Mouse (Mus musculus): ENCODE results near the gene Ptpre. TPM values are rescaled to one million over a fixed set of nuclear protein-coding genes. Genes with fewer than 3 reads are reported as not detected.

Gene Ptpre
- total and polyA plus RNA-seq, 2 experiments, result 0.75 to 1.1 TPM

DNA sequence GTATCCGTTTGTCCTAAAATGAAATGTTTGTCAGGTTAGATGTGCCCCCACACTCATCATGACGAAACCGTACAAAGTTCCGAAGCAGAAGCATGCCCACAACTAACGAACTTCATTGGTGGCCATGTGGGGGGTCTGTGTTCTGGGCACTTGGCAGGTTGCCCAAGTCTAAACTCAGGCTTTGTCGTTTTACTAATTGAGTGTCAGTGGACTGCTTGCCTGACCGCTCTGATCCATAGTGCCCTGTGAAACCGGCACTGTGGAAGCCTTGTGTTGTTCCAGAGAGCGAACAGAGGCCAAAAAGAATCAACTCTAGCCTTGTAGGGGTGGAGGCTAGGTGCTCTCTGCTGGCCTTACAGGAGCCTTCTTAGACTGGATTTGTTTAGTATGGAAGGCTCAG, 91.7 kb downstream of the Ptpre start:
- Histone ChIP-seq H3K79me2 (ENCODE audit: control insufficient read depth, insufficient read depth, low read length) (no peaks in the 10 kb centered on the region), H3K27ac (replicated peaks; ENCODE audit: insufficient read depth, low read depth, low read length) (no peak overlapping the region), H3K36me3 (ENCODE audit: control insufficient read depth, insufficient read depth, low read length) (no peaks in the 10 kb centered on the region), H3K27me3 (ENCODE audit: control insufficient read depth, insufficient read depth, low read length) (no peaks in the 10 kb centered on the region), H3K9ac (ENCODE audit: low read depth, low read length) (no peak overlapping the region), H3K4me1 (ENCODE audit: control insufficient read depth, insufficient read depth, low read length) (no peaks in the 10 kb centered on the region), H3K4me3 (ENCODE audit: insufficient read depth, low read depth, low read length) (no peak overlapping the region)
- TF ChIP-seq POLR2A (IDR thresholded peaks at IDR 0.05; ENCODE audit: extremely low read depth, insufficient read depth, low read length), result no peak
- TF ChIP-seq CTCF (IDR thresholded peaks at IDR 0.05; ENCODE audit: low read depth, low read length), result no peak
- WGBS, result 85% methylated on average over 9 of the region's 9 CpGs
- no peak for DNase-seq (ENCODE audit: extremely low read depth, low read depth, low spot score)

DNA sequence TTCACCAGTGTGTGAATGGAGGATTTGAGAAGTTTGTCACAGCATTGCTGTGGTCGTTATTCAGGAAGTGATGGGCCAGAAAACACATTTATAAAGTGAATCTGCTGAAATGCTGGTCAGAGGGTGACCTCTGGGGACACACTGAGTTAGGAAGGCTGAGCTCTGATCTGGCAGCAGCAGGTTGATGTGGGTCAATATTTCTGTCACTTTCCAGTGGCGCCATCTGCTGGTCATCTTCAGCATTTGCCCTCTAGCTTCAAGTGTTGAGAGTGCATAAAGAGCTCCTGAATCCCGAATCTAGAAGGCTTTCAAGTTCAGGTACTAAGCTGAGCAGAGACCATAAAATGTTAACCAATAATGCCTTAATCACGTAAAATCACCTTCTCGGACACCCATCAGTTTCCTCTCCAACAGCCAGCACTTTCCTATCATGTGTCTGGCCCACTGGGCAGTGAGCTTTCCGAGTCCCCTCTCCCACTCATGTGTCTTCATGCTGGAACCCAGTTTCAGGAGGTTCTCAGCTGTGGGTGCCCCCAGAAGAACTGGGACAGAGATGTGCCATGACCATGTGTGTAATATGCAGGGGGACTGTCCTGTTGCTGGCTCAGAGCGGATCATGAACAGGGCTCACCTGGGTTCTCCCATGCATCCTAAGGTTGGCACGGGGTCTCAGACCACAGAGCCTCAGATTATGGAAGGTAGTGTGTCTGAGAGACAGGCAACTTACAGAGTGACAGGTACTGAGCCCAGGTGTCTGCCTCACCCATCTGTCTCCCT, 94.7 kb downstream of the Ptpre start:
- 50% methylated on average over 8 of the region's 8 CpGs for WGBS
- Histone ChIP-seq H3K36me3 (ENCODE audit: control insufficient read depth, insufficient read depth, low read length) (no peaks in the 10 kb centered on the region), H3K27me3 (ENCODE audit: control insufficient read depth, insufficient read depth, low read length) (no peaks in the 10 kb centered on the region), H3K27ac (replicated peaks; ENCODE audit: insufficient read depth, low read depth, low read length) (no peak overlapping the region), H3K4me1 (ENCODE audit: control insufficient read depth, insufficient read depth, low read length) (no peaks in the 10 kb centered on the region), H3K4me3 (ENCODE audit: insufficient read depth, low read depth, low read length) (no peak overlapping the region), H3K79me2 (ENCODE audit: control insufficient read depth, insufficient read depth, low read length) (no peaks in the 10 kb centered on the region), H3K9ac (ENCODE audit: low read depth, low read length) (no peak overlapping the region)
- peak; percentile 73 for DNase-seq (ENCODE audit: extremely low read depth, low read depth, low spot score)
- TF ChIP-seq CTCF (IDR thresholded peaks at IDR 0.05; ENCODE audit: low read depth, low read length) (peak; percentile 78), POLR2A (IDR thresholded peaks at IDR 0.05; ENCODE audit: extremely low read depth, insufficient read depth, low read length) (no peak)

DNA sequence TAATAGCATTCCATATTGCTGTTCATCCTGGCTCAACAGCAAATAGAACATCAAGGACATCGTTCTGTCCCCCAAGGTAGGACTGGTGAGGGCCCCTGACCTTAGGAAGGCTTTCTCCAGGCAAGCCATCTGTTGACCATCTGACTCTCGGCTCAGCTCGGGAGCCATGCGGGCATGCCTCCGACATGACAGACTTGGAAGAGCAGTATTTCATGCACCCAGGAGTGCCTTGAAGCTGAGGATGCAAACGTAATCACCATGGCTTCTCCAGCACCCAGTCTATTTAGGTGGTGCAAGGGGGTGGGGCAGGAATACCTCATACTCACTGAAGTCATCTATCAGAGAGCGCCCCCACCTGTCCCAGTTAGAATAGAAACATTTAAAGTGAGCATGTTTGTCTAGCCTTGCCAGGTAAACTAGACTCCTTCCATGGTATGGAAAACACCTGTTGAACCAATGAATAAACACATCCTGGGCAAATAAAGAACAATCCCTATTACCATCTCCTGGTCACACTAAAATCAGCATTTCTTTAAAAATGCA, 95.5 kb downstream of the Ptpre start:
- Histone ChIP-seq H3K9ac (ENCODE audit: low read depth, low read length) (no peak overlapping the region), H3K79me2 (ENCODE audit: control insufficient read depth, insufficient read depth, low read length) (no peaks in the 10 kb centered on the region), H3K27ac (replicated peaks; ENCODE audit: insufficient read depth, low read depth, low read length) (no peak overlapping the region), H3K36me3 (ENCODE audit: control insufficient read depth, insufficient read depth, low read length) (no peaks in the 10 kb centered on the region), H3K4me1 (ENCODE audit: control insufficient read depth, insufficient read depth, low read length) (no peaks in the 10 kb centered on the region), H3K4me3 (ENCODE audit: insufficient read depth, low read depth, low read length) (no peak overlapping the region), H3K27me3 (ENCODE audit: control insufficient read depth, insufficient read depth, low read length) (no peaks in the 10 kb centered on the region)
- WGBS, result 86% methylated on average over 7 of the region's 7 CpGs
- DNase-seq (ENCODE audit: extremely low read depth, low read depth, low spot score), result no peak
- TF ChIP-seq CTCF (IDR thresholded peaks at IDR 0.05; ENCODE audit: low read depth, low read length), result no peak
- TF ChIP-seq POLR2A (IDR thresholded peaks at IDR 0.05; ENCODE audit: extremely low read depth, insufficient read depth, low read length), result no peak

DNA sequence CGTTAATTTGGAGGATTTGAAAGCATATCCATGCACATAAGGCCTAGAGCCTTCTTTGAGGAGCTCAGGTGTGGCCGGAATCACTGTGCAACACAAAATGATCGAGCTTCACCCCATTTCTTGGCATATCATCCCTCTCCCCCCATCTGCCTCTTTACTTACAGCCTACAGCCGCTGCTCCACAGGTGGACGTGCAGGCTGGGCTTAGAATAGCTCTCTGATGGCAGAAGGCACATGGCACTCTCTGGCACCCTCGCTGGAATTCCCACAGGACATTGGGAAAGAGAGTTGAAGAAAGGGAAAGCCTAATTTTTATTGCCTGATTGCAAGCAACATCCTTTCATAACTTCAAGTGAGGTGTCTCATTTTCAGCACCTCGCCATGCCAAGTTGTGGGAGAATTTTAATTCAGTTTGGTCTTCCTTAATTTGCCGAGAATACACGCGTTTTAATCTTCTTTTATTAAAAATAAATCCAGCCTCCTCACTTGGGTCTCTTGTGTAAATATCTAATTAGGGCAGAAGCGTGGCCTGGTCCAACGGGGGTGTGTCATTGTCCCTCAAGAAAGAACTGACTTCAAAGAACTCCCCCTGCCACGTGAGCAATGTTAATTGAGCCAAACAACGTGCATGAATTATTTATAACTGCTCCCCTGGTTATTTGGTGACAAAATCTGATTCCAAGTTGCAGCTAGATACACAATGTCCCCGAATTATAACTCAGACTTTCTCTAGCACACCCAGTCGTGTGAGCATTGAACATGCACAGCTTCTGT, 97.8 kb downstream of the Ptpre start:
- no peaks in the 10 kb centered on the region for H3K4me1 ChIP-seq (ENCODE audit: control insufficient read depth, insufficient read depth, low read length)
- 76% methylated on average over 16 of the region's 16 CpGs for WGBS
- no peaks in the 10 kb centered on the region for H3K36me3 ChIP-seq (ENCODE audit: control insufficient read depth, insufficient read depth, low read length)
- no peak overlapping the region for H3K27ac ChIP-seq (replicated peaks; ENCODE audit: insufficient read depth, low read depth, low read length)
- no peaks in the 10 kb centered on the region for H3K79me2 ChIP-seq (ENCODE audit: control insufficient read depth, insufficient read depth, low read length)
- H3K4me3 ChIP-seq (ENCODE audit: insufficient read depth, low read depth, low read length), result no peak overlapping the region
- no peak for TF ChIP-seq CTCF (IDR thresholded peaks at IDR 0.05; ENCODE audit: low read depth, low read length)
- no peak for TF ChIP-seq POLR2A (IDR thresholded peaks at IDR 0.05; ENCODE audit: extremely low read depth, insufficient read depth, low read length)
- H3K27me3 ChIP-seq (ENCODE audit: control insufficient read depth, insufficient read depth, low read length), result no peaks in the 10 kb centered on the region
- DNase-seq (ENCODE audit: extremely low read depth, low read depth, low spot score), result no peak
- no peak overlapping the region for H3K9ac ChIP-seq (ENCODE audit: low read depth, low read length)

DNA sequence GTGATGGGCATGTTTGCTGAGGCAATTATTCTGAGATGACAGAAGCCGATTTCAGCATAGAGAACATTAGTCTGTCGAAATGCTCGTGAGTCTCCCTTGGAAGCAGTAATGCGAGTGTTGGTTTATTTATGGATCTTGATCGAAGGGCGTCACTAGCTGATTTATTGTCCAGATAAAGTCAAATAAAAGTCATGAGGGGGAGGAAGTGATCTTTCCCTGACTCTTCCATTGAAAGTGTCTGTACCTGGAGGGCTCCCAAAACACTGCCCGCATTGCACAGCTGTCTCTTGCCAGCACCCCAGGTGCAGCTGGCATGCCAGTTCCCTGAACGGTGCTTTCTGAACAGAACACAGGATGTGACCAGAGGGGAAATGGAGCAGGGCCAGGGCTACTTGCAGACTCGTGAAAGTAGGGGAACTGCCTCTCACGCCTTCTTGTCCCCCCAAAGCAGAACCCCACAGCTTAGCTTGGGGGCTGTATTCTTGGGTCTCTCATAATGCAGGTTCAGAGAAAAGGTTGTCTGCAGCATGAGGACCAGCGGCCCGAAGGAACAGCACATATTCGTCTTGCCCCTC, 100.2 kb downstream of the Ptpre start:
- WGBS, result 70% methylated on average over 13 of the region's 13 CpGs
- TF ChIP-seq CTCF (IDR thresholded peaks at IDR 0.05; ENCODE audit: low read depth, low read length), result no peak
- no peak for TF ChIP-seq POLR2A (IDR thresholded peaks at IDR 0.05; ENCODE audit: extremely low read depth, insufficient read depth, low read length)
- Histone ChIP-seq H3K27ac (replicated peaks; ENCODE audit: insufficient read depth, low read depth, low read length) (no peak overlapping the region), H3K4me3 (ENCODE audit: insufficient read depth, low read depth, low read length) (no peak overlapping the region), H3K27me3 (ENCODE audit: control insufficient read depth, insufficient read depth, low read length) (no peaks in the 10 kb centered on the region), H3K79me2 (ENCODE audit: control insufficient read depth, insufficient read depth, low read length) (no peaks in the 10 kb centered on the region), H3K4me1 (ENCODE audit: control insufficient read depth, insufficient read depth, low read length) (no peaks in the 10 kb centered on the region), H3K9ac (ENCODE audit: low read depth, low read length) (no peak overlapping the region), H3K36me3 (ENCODE audit: control insufficient read depth, insufficient read depth, low read length) (no peaks in the 10 kb centered on the region)
- no peak for DNase-seq (ENCODE audit: extremely low read depth, low read depth, low spot score)

All from liver, adult 2 months (tissue).